Mouse (Mus musculus) layer of hippocampus, adult 2 months (tissue): ENCODE data around the gene Klhl8. TPM values are rescaled to one million over a fixed set of nuclear protein-coding genes. Genes with fewer than 3 reads are reported as not detected.

ENCODE experiments used
- DNase-seq, 2 experiments: peaks; one replicate each; pipeline ENCODE4 v3.0.0; 2022; ENCODE audit warnings: low spot score in 2 of 2
- H3K27ac ChIP-seq: fragments of 200-600 bp; 2 replicates; pipeline ENCODE4 v1.8.1; 2022
- H3K4me3 ChIP-seq: fragments of 200-600 bp; 2 replicates; pipeline ENCODE4 v1.8.1; 2022; ENCODE audit warnings: mild to moderate bottlenecking
- CTCF ChIP-seq: fragments of 200-600 bp; conservative IDR thresholded peaks from 2 replicates; pipeline ENCODE4 v1.8.1; 2022; ENCODE audit warnings: antibody characterized with exemption, mild to moderate bottlenecking, moderate library complexity
- total RNA-seq, 2 experiments: library from RNA; stranded (reverse); gene quantifications; 2 replicates each; pipeline ENCODE4 v1.2.3; 2021

Klhl8 gene
- total RNA-seq, 2 experiments from 2014 or later: 30.4 to 32.7 TPM

DNA sequence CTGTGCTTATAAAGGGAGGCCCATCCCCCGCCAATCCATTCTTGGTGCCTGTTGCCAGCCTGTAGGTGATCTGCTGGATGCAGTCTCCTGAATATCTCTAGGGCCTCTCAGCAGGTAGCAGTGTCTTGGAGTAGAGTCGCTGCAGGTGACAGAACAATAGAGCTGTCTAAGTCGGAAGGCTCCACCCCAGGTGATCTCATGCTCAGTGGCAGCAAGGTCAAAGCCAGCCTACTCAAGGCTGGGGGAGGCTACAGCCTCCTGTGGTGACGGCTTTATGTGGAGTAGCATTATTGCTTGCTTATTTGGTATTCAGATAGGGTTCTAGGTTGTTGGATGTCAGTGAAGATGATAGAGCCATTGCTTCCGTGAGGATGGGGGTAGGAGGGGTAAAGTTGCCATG is 97.8 kb downstream of the Klhl8 start:
- no peak for TF ChIP-seq CTCF
- H3K4me3 ChIP-seq: no peak overlapping the region
- DNase-seq: no peak
- no peak overlapping the region for H3K27ac ChIP-seq

Other genes starting within 250 kb of the Klhl8 start
- gene Aff1, start 218.9 kb downstream of the Klhl8 start, total RNA-seq: 10 to 100 TPM; 18.0 to 21.3 TPM
- not detected for gene Hsd17b13, start 66.2 kb upstream of the Klhl8 start, total RNA-seq
- gene Hsd17b11, start 110.7 kb upstream of the Klhl8 start, total RNA-seq: 10 to 100 TPM; 48.0 to 53.9 TPM
- gene Nudt9, start 135.0 kb upstream of the Klhl8 start, total RNA-seq: 10 to 100 TPM; 66.4 to 71.5 TPM
- not detected for gene Gm17660, start 166.3 kb upstream of the Klhl8 start, total RNA-seq
- 1,000 to 10,000 TPM; 1,426 to 1,439 TPM for gene Sparcl1, start 202.5 kb upstream of the Klhl8 start, total RNA-seq